Mouse (Mus musculus) thymus, adult 18-20 months (tissue): Measurements from ENCODE around the gene Gm49394.

Source experiments
- DNase-seq, 2 experiments: peaks; one replicate each; pipeline ENCODE4 v3.0.0; 2022; ENCODE audit warnings: mixed read lengths in 2 of 2

Gene Gm49394

GRCm38 (mm10) chr7:142658681-142659180 is 11.0 kb downstream of the Gm49394 start:
- no peak for DNase-seq

DNA sequence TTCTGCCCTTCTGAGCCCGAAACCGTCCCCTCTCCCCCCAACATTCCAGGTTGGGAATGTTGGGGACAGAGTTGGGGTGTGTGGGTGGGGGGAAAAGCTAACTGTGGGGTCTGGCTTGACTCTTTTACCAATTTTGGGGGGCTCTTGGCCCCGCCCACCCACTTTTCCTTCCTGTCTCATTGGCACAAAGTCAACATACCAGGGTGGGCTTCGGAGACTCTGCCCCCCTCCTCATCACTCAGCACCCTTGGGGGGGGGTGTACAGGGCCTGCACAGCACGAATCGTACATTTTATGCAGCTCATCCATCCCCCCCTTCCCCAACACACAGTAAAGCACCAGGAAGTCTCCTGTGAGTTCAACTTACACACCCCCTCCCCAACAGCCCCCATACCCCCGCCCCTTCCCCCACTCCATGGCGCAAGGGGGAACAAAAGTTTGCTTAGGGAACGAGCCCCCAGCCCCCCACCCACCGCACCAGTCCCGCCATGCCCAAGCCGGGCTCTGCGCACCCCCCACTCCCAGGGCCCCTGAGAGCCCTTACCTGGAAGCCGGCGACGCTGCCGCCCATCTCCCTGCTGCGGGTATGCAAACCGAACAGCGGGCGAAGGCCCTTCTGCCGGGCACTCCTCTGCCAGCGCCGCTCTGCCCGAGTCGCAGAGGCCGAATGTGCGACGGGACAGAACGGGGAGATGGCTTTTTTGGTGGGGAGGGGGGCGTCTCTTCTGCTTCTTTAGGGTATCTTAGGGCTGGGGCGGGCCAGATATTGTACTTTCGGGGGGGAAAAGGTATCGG is 11.7 kb downstream of the Gm49394 start:
- no peak for DNase-seq

DNA sequence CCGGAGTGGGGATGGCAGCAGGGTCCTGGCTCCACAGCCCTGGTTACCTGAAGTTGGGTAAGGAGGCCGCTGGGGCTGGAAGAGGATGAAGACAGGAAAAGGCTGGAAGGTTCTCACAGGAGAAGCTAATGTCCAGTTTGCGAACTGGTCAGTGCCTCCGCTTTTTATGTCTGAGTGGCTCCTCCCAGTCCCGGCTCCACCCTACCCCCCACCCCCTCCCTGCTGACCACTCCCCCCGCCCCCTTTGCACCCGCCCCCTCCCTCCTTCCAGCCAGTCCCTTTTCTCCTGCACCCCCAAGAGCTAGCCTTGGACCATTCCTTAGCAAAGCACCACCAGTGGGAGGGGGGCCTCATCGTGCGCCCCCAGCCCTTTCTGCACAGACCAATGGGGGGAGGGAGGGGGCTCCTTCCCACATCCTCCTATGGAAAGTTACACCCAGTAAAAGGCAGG is 12.4 kb downstream of the Gm49394 start:
- DNase-seq: no peak

DNA sequence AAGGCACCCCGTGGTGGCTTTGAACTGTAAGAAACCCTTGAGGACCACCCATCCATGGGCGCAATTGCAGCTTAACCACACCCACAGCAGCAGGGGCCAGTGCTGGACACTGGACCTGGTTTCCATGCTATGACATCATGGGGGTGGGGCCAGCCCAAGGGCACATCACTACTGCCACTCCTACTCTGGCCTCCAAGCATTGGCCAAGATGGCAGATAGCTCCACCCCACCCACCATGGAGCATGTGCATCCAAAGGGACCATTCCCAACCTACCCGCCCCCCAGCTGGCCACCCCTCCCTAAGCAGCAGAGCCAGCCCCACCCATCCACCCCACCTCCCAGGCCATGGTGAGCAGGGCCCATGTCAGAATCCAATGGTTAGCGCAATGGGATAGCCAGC is 13.7 kb downstream of the Gm49394 start:
- DNase-seq: no peak

DNA sequence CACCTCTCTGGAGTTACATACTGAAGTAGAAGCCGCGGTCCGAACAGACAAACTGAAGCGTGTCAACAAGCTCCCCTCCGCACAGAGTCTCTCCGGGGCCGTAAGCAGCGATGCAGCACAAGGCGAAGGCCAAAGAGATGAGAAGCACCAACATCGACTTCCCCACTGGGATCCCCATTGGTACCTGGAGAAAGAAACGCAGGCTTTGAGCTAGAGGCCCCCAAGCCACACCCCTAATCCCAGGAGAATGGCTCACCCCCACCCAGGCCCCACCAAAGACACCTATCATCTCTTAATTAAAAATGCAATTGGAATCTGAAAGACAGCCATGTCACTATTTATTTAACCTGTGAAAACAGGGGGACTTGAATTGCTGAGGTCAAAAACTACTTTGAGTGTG is 14.1 kb downstream of the Gm49394 start:
- no peak for DNase-seq

DNA sequence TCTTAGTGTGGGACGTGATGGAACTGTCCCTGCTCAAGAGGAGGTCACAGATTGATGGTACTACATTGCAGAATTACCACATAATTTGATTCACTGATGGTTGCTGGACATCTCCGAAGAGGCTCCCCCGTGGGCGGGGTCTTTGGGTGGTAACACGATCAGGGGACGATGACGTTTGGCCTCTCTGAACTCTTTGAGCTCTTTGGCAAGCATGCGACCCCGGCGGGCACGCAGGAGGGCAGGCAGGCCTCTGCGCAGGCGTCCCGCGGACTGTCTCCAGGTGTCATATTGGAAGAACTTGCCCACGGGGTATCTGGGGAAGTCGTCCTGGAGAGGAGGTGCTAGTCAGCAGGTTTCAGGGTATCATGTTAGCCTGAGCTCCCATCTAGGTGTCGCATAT is 16.0 kb downstream of the Gm49394 start:
- no peak for DNase-seq

- DNase-seq: no peak
Measured at GRCm38 (mm10) chr7:142646676-142647075, 23.1 kb downstream of the Gm49394 start.

DNA sequence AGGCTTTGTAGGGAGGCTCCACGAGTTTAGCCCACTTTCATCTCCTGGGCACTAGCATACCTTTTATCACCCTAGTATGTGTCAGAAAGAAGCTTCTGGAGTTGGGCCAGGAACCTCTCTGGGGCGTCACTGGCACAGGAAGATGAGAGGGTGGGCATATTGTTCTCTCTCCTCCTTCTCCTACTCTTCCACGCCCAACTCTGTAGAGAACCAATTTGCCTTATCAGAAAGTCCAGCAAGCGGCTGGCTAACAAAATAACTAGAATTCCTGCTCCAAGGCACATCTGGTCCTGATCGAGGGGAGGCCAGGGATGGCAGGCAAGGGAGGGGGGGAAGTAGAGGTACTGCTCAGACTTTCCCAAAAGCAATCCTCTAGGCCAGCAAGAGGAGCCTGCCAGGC is 24.7 kb downstream of the Gm49394 start:
- no peak for DNase-seq

GRCm38 (mm10) chr7:142636178-142636577 is 33.6 kb downstream of the Gm49394 start:
- DNase-seq: no peak

- no peak for DNase-seq
Measured at GRCm38 (mm10) chr7:142630691-142631090, 39.1 kb downstream of the Gm49394 start.

DNA sequence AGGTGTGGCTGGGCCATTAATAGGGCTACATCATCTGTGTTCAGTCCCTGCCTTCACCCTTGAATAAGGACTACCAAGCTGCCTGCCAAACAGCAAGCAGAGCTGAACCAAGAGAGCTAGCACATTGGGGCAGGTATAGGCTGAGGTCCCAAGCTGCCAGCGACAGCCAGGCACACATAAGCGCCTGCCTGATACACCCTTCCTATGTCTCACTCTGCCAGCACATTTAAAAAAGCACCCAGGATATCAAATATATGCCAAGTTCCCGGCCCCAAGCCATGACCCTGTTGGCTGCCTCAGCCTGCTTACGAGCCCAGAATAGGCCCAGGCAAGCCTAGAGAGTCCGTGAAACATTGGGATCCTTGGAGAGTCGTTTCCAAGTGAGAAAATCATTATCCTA is 39.9 kb downstream of the Gm49394 start:
- no peak for DNase-seq

DNA sequence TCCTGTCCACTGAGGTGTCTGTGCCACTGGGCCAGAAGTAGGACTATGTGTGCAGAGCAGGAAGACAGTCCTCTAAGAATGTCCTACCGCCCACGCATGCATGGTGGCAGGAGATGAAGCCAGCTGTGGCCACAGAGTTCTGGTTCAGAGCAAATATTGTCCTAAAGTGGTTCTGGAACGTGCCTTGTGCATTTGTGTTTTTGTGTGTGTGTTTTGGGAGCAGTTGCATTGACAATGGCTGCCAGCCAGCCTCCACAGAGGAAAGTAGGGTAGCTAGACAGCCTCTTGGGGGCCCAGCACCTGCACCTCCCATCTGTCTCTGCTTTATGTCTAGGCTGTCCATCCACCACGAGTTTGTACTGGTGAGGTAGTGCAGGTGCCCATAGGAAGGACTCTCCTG is 47.6 kb downstream of the Gm49394 start:
- no peak for DNase-seq

- no peak for DNase-seq
Measured at GRCm38 (mm10) chr7:142613077-142613476, 56.7 kb downstream of the Gm49394 start.

DNA sequence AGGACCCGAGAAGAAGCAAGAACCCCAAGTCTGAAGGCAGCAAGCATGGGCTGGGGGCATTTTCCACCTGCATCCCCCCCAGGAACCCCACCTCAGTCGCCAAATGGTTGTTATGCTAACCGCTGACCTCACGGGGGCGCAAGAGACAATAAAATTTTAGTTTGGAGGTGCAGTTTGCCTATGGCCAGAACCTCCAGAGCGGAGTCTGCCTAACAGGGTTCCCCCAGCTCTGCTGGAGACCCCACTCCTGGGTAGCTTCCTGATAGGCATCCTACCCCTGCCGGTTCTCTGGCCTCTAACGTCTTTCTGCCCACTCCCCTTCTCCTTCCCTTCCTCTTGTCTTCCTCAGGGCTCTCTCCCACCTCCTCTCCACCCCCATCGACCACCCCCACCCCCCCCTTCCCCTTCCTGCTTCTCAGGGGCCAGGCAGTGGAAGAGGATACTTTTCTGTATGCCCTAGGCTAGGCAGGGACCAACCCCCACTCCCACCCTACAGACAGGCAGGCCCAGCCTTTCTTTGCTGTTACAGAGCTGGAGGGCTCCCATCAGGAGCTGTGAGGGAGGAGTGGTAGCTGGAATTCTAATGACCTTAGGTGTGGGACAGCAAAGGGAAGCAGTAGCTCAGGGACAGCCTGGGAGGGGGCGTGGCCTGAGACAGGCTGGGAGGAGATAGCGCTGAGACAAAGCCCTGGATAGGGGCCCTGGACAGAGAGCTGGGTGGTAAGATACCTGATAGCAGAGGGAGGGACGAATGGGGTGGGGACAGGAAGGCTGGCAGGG is 58.9 kb downstream of the Gm49394 start:
- DNase-seq: no peak

GRCm38 (mm10) chr7:142600921-142601320 is 68.8 kb downstream of the Gm49394 start:
- DNase-seq: no peak
